Mouse (Mus musculus) midbrain, embryonic 11.5 days (tissue): ENCODE measurements at regions not wholly inside any gene's neighbourhood (a gene's known extent, or its start where the extent isn't known, plus 50 kb on each side); places are given as distances from the start of the nearest gene placed in this dataset.
"Not testable (repeated sequence)": the region's sequence is repeated elsewhere in the genome, so short reads cannot be mapped to it uniquely, and the experiment has no call there.

Experiments
- ATAC-seq: fragments of 200-750 bp; cut with Nextera tagmentation; 2 replicates; pipeline ENCODE4 v1.8.0; 2017; ENCODE audit warnings: moderate TSS enrichment, moderate library complexity; ENCODE audit not compliant: low FRiP score
- DNase-seq: peaks from one replicate; pipeline ENCODE4 v3.0.0; 2015; ENCODE audit warnings: low spot score; ENCODE audit errors: missing footprints
- H3K27ac ChIP-seq: fragments of 300-500 bp; sonication (generic); 2 replicates; pipeline ENCODE4 v1.5.1; 2014; ENCODE audit warnings: low read depth, low read length
- H3K27me3 ChIP-seq: fragments of 300-500 bp; sonication (generic); 2 replicates; pipeline ENCODE4 v1.6.1; 2014; ENCODE audit warnings: mild to moderate bottlenecking, low read length, moderate library complexity, mixed read lengths; ENCODE audit not compliant: control insufficient read depth, insufficient read depth
- H3K36me3 ChIP-seq: fragments of 300-500 bp; sonication (generic); 2 replicates; pipeline ENCODE4 v1.6.1; 2014; ENCODE audit warnings: mild to moderate bottlenecking, low read length, moderate library complexity, mixed read lengths; ENCODE audit not compliant: control insufficient read depth, insufficient read depth
- H3K4me1 ChIP-seq: fragments of 300-500 bp; sonication (generic); 2 replicates; pipeline ENCODE4 v1.6.1; 2014; ENCODE audit warnings: low read length; ENCODE audit not compliant: control insufficient read depth, insufficient read depth
- H3K4me2 ChIP-seq: fragments of 300-500 bp; sonication (generic); 2 replicates; pipeline ENCODE4 v1.6.1; 2014; ENCODE audit warnings: mild to moderate bottlenecking, moderate library complexity
- H3K4me3 ChIP-seq: fragments of 300-500 bp; sonication (generic); 2 replicates; pipeline ENCODE4 v1.5.1; 2014; ENCODE audit warnings: low read depth, low read length
- H3K9ac ChIP-seq: fragments of 300-500 bp; sonication (generic); 2 replicates; pipeline ENCODE4 v1.6.1; 2014; ENCODE audit warnings: low read length
- H3K9me3 ChIP-seq: fragments of 300-500 bp; sonication (generic); 2 replicates; pipeline ENCODE4 v1.6.1; 2016; ENCODE audit warnings: low read length; ENCODE audit not compliant: control insufficient read depth
- whole genome bisulfite sequencing: fragments of 180-500 bp; shearing (Covaris S2); extraction: QIAGEN DNeasy Blood & Tissue Kit; methylation state at CpG from one replicate; pipeline ENCODE4 v1.1.7; 2014; 5-methylcytosine and 5-hydroxymethylcytosine counted together

DNA sequence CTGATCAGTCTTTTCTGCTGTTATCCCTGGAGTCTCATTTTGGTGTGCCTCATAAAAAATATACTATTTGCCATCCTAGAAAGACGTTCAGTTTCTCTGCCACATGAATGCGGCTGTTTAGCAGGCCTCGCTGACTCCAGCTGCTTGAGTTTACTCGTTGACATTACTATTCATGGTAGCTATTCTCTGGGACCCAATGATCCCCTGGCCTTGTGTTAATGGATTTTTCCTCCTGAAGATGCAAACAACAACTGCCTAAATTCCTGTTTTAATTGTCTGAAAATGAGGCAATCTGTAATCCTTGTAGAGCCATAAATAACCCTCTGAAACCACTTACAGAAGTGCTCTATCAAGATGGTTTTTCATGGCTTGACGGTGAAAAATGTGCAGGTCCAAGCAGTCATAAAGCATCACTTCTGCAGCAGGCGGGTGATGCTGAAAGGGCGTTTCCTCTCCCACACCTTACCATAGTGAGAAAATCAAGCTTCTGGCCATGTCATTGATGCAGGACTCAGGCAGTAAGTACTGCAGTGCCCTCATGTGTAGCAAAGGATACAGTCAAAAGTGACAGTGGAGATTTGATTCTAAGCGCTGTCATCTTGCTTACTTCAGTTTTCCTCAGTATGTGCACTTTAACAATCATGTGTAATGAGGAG lies 419.7 kb upstream of the Lrp1b start:
- WGBS = 81% methylated on average over 8 of the region's 8 CpGs
- no peak overlapping the region for H3K4me3 ChIP-seq
- no peak overlapping the region for H3K27ac ChIP-seq
- no peak overlapping the region for H3K9ac ChIP-seq
- H3K4me2 ChIP-seq = no peak overlapping the region
- no peak for DNase-seq
- H3K4me1 ChIP-seq = no peaks in the 10 kb centered on the region
- no peaks in the 10 kb centered on the region for H3K9me3 ChIP-seq
- H3K36me3 ChIP-seq = no peaks in the 10 kb centered on the region
- ATAC-seq = 0 out of 2 replicates have a peak, but pooled peaks have one; percentile 46
- no peaks in the 10 kb centered on the region for H3K27me3 ChIP-seq

DNA sequence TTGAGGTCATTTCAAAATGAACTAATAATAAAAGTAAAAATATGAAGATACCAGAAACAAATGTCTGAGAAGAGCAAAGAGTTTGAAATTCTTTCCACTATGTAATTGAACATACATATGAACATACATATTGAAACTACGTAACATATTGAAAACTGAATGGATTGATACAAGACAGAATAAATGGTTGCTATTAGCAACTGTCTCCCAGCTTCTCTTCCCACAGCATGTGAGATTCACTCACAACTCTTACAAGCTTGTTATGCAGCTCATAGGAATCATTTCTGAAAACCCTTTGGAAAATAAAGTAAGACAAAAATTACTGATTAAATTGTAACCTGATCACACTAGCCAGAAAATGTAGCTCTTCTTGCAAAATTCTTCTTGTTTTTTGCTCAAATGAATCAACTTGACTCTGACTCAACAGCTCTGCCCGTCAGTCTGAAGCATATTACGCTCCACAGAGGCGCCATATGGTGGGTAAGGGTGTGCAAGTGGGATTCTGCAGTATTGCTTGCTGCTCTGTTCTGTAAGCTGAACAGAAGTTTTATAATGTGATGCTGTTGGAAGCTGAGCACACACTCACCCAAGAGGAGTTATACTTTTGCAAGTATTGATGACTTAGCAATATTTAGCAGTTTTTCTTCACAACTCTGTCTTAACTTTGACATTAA lies 444.3 kb upstream of the Lrp1b start:
- no peak for DNase-seq
- Histone ChIP-seq H3K36me3 (no peaks in the 10 kb centered on the region), H3K27ac (no peak overlapping the region), H3K4me2 (no peak overlapping the region), H3K9ac (no peak overlapping the region), H3K4me1 (no peaks in the 10 kb centered on the region), H3K27me3 (no peaks in the 10 kb centered on the region), H3K9me3 (no peaks in the 10 kb centered on the region), H3K4me3 (no peak overlapping the region)
- 86% methylated on average over 4 of the region's 4 CpGs for WGBS
- no peak for ATAC-seq

DNA sequence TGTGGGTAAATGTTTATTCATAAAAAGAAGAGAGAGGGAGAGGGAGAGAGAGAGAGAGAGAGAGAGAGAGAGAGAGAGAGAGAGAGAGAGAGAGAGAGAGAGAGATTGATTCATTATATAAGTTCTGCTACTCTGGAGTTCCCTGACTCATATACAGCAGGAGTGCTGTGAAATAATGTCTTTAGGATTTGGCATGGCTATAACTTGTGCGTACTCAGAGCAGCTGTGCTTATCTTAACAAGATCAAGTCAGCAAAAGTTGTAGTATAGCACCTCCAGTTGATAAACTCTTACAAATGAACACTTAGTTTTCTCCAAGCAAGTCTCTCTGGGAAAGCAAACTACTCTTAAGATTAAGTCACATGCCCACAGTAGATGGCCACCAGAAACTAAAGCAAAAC lies 435.3 kb upstream of the Kynu start:
- Histone ChIP-seq H3K4me2 (no peak overlapping the region), H3K9ac (no peak overlapping the region), H3K4me1 (no peaks in the 10 kb centered on the region), H3K36me3 (no peaks in the 10 kb centered on the region), H3K27me3 (no peaks in the 10 kb centered on the region), H3K9me3 (no peaks in the 10 kb centered on the region), H3K4me3 (no peak overlapping the region), H3K27ac (no peak overlapping the region)
- DNase-seq (no peak), ATAC-seq (no peak)
- WGBS = 92% methylated on average over 1 of the region's 1 CpGs

DNA sequence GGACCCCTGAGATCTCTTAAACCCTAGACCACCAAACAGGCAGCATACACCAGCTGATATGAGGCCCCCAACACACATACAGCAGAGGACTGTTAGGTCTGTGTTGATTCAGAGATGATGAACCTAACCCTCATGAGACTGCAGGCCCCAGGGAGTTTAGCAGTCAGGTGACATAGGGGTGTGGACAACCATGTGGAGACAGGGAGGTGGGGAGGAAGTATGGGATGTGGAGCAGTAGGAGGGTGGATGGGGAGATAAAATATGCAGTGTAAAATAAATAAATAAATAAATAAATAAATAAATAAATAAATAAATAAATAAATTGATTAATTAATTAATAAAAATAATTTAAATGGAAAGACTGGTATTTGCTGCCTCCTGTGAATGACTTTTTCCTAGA lies 401.6 kb upstream of the Kynu start:
- no peaks in the 10 kb centered on the region for H3K9me3 ChIP-seq
- H3K9ac ChIP-seq = no peak overlapping the region
- H3K4me3 ChIP-seq = no peak overlapping the region
- ATAC-seq (0 out of 2 replicates have a peak, but pooled peaks have one; percentile 54), DNase-seq (no peak)
- no peaks in the 10 kb centered on the region for H3K4me1 ChIP-seq
- no peaks in the 10 kb centered on the region for H3K27me3 ChIP-seq
- no peak overlapping the region for H3K27ac ChIP-seq
- no peak overlapping the region for H3K4me2 ChIP-seq
- H3K36me3 ChIP-seq = no peaks in the 10 kb centered on the region

DNA sequence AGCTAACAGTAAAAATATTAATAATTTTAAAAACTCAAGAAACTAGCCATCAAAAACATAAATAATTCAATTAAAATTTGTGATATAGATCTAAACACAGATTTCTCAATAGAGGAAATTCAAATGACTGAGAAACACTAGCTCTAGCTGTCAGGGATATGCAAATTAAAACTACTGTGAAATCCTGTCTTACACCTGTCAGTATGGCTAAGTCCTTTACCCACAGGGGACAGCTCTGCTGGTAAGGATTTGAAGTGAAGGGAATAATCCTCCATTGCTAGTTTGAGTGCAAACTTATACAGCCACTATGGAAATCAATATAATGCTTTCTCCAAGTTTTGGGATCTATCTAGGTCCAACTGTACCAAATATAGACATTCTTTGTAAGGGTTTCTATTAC lies 373.0 kb upstream of the Kynu start:
- Histone ChIP-seq H3K4me2 (no peak overlapping the region), H3K27me3 (no peaks in the 10 kb centered on the region), H3K9me3 (no peaks in the 10 kb centered on the region), H3K4me3 (no peak overlapping the region), H3K9ac (no peak overlapping the region), H3K4me1 (no peaks in the 10 kb centered on the region), H3K27ac (no peak overlapping the region), H3K36me3 (no peaks in the 10 kb centered on the region)
- no peak for DNase-seq
- ATAC-seq = peak; percentile 63; the same call in 1 of the 2 replicates

DNA sequence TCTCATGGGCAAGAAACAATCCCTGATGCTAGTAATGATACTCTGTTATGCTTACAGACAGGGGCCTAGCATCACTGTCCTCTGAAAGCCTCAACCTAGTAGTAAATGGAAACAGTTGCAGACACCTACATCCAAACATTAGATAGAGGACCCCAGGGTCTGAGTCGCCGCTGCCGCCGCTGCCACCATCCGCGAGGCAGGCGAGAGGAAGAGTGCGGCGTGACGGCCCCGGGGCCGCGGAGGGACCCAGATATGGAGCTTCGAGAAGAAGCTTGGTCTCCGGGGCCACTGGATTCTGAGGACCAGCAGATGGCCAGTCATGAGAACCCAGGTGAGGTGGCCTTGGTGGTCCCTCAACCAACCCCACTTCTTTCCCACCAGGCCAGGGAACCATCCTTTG lies 359.6 kb upstream of the Kynu start:
- not testable (repeated sequence) for H3K4me3 ChIP-seq, H3K27me3 ChIP-seq, H3K27ac ChIP-seq, H3K4me1 ChIP-seq, H3K9me3 ChIP-seq, H3K9ac ChIP-seq, H3K36me3 ChIP-seq, ATAC-seq, DNase-seq, H3K4me2 ChIP-seq
- WGBS = 96% methylated on average over 15 of the region's 15 CpGs

DNA sequence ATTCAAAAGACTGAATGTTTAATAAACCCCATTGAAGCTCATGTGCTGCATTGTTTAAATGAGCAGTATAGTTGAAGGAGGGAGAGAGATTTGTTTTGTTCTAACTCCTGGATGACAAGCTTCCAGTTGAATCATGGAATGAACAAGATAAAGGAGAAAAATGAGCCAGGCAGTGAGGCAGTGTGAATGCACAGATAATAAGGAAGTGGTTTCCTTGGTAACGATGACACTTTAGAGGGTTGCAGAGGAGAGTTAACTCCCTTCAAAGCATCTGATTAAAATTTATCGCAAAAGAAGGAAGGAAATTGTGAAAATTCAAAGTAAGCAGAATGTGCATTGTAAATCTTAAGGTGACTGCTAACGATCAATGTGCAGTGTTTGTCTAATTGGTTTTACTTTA lies 346.9 kb upstream of the Kynu start:
- ATAC-seq = no peak
- DNase-seq = no peak

DNA sequence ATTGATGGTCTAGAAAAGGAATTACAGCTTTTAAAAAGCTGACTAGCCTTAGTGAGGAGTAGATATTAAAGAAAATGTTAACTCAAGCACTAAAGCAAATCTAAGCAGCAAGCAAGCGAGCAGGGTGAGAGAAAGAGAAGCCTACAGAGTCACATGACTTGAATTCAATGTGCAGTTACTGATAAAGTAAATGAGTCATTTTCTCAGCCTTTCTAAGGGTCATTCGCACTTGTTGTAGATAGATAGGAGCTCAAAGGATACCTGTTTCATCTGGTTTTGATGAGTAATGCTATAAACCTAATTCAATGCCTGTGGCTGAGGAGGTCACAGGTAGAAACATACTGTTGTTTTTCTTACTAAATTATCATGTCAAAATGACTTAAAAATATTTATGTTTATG lies 341.2 kb upstream of the Kynu start:
- H3K4me3 ChIP-seq = no peak overlapping the region
- H3K27ac ChIP-seq = no peak overlapping the region
- no peaks in the 10 kb centered on the region for H3K27me3 ChIP-seq
- no peaks in the 10 kb centered on the region for H3K36me3 ChIP-seq
- no peak overlapping the region for H3K4me2 ChIP-seq
- DNase-seq (peak; percentile 35), ATAC-seq (no peak)
- H3K4me1 ChIP-seq = no peaks in the 10 kb centered on the region
- 88% methylated on average over 2 of the region's 2 CpGs for WGBS
- H3K9me3 ChIP-seq = no peaks in the 10 kb centered on the region
- no peak overlapping the region for H3K9ac ChIP-seq

More for the DNA sequence above, 346.9 kb upstream of the Kynu start:
- Histone ChIP-seq H3K4me3 (no peak overlapping the region), H3K27me3 (no peaks in the 10 kb centered on the region), H3K4me1 (no peaks in the 10 kb centered on the region), H3K9me3 (no peaks in the 10 kb centered on the region), H3K27ac (no peak overlapping the region), H3K36me3 (no peaks in the 10 kb centered on the region), H3K4me2 (no peak overlapping the region), H3K9ac (no peak overlapping the region)
- 74% methylated on average over 3 of the region's 3 CpGs for WGBS

DNA sequence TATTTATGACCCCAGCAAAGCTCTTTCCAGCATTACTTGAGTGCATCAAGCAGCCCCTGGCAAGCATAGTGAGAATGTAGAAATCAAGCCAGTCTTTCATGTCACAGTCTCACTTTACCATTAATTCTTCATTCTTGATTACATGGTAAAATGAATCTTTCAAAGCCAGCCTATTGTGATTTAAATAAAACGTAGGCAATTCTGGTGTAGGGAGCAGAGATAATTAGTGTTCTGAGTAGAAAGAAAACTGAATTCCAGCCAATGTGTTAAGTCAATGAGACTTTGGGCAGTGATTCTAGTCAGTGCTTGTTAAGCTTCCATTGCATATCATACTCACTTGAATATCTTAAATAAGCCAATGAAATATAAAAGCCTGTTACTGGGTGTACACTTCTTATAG lies 338.0 kb upstream of the Kynu start:
- DNase-seq = no peak
- Histone ChIP-seq H3K27me3 (no peaks in the 10 kb centered on the region), H3K9ac (no peak overlapping the region), H3K4me3 (no peak overlapping the region), H3K36me3 (no peaks in the 10 kb centered on the region), H3K27ac (no peak overlapping the region), H3K9me3 (no peaks in the 10 kb centered on the region), H3K4me2 (no peak overlapping the region), H3K4me1 (no peaks in the 10 kb centered on the region)
- no peak for ATAC-seq
- WGBS = 81% methylated on average over 1 of the region's 1 CpGs
